Mouse (Mus musculus) embryo, embryonic 11 days (tissue): ENCODE results near the gene Tdrd3.

Source experiments
- DNase-seq: peaks from one replicate; pipeline ENCODE4 v3.0.0-alpha.2; 2015

Tdrd3 gene

DNA sequence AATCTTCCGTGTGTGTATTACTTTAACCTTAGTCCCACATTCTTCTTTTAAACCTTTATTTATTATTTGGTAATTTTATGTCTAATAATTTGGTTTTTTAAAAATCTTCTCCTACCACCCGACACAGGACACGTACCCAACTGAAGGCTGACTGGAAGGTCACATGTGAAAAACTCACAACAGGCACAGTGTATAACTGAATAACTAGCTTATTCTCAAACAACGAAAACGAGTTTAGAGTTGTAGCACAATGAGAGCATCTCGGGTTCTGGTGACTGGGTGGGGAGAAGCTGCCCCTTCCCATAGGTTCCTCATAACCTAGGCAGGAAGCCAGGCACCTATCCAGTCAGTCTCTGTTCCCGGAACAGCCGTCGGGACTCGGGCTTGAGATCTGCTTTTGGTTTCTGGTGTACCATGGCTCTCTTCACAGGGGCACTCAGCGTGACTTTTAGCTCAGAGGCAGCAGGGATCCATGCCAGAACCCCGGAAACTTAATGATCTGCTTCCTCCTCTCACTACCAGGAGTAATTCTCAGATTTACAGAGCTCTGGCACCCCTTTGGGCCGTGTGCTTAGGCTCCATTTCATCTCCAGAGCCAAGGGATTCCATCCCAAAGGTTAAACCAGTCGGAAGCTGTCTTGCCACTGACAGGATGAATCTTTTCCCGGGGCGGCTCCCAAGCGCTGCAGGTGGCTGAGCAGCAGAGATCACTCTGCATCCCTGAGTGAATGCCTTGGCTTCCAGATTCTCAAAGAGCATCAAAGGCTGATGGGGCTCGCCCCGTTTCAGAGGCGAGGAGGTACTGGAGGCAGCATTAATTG, 151.4 kb downstream of the Tdrd3 start:
- DNase-seq = peak; percentile 38

DNA sequence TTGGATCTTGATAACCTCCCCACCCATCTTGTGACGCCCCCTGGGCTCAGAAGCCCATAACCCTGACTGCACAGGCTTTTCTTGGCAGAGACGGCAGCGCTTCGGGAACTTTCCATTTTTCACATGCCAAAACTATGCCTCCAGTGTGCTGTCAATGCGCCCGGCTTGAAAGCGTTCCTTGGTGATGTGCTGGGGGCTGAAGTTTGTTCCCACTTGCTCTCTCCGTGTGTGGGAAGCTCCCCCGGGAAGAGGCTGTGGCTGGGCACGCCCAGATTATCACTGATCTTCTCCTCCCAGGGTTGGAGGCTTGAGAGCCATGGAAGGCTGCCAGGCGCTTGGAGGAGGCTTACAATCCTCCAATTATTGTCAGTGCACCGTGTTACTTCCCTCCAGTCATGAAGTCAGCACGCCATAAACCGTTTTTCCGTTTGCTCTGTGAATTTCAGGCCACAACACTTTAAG, 152.0 kb downstream of the Tdrd3 start:
- DNase-seq = peak; percentile 15

DNA sequence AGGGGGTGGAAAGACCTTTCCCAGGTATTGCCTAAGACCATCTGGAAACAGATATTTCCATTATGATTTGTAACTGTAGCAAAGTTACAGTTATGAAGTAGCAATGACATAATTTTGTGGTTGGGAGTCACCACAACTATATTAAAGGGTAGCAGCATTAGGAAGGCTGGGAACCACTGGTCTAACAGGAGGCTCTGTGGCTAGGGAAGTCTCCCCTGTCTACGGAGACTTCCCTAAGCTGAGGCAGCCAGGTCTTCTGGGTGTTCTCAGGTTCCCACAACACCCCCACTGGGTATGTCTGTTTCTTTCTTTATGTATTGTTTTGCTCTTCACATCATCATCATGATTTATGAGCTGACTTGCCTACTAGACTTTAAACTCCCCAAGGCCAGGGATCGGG, 153.0 kb downstream of the Tdrd3 start:
- DNase-seq = no peak

DNA sequence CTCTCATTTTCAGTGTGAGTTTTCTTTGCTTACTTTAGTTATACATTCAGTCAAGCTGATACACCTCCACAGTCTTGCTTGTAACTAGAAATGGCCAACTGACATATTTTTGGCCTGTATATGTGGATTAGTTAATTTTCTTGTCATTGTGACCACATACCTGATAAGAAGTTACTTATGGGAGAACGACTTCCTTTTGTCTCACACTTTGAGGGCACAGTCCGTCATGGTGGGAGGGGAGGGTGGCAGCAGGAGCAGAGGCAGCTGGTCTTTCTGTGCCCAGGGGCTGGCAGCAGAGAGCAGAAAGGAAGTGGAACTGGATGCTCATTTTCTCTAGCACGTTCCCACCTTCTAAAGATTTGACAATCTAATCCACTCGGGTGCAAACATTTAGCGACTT, 156.0 kb downstream of the Tdrd3 start:
- no peak for DNase-seq

DNA sequence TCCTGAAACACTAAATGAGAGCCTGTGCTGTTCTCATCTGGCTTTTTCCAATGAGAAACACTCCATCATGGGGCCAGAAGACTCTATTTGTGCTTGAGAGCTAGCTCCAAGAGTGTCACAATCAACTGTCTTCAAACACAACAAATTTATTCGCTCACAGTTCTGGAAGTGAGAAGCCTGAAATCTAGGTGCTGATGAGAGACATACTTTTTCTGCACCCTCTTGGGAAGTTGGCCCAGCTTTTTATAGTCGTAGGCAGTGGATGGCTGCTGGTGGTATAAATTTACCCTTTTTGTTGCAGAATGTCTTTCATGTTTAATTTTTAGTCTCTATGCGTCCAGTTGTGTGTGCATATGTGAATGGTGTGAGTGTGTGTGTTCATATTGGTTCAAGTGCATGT, 166.2 kb downstream of the Tdrd3 start:
- DNase-seq = no peak
